13 mouse cellular contexts compared by ENCODE assay signal in genomic region chr6:84477072-84477471, GRCm38 (mm10).
DNase-seq lines count a peak whose midpoint lies in the region; ATAC-seq lines count a peak whose summit lies in the region.
"Had no signal": no experiment of that assay in that cellular context is flagged by ENCODE, and none has a peak within 500 bp of the region (broad histone marks: within the 10 kb centered on the region; RNA-seq: fewer than 3 reads in every experiment).

No protein-coding gene starts in this region.

- no peak overlapping the region for H3K4me2 ChIP-seq in kidney, embryonic 14.5 days (replicated peaks; ENCODE audit: low read depth, low read length)
- H3K4me2 ChIP-seq: midbrain, embryonic 15.5 days had no signal

- H3K4me1 ChIP-seq in kidney, embryonic 14.5 days (ENCODE audit: control insufficient read depth, insufficient read depth, low read length) = peaks cover 11% of the 10 kb centered on the region

- ATAC-seq in kidney, embryonic 14.5 days (ENCODE audit: low FRiP score, low TSS enrichment) = peak; percentile 56; the same call in 1 of the 2 replicates
- ATAC-seq: inflammation-experienced regulatory T-cells, adult 6 months; midbrain, embryonic 15.5 days had no signal

- no peaks in the 10 kb centered on the region for H3K9me3 ChIP-seq in kidney, embryonic 14.5 days (ENCODE audit: control insufficient read depth, low read length)
- H3K9me3 ChIP-seq: midbrain, embryonic 15.5 days had no signal

- H3K27me3 ChIP-seq in kidney, embryonic 14.5 days (ENCODE audit: control insufficient read depth, insufficient read depth, low read length) = no peaks in the 10 kb centered on the region
- H3K27me3 ChIP-seq: midbrain, embryonic 15.5 days had no signal

- DNase-seq in kidney, postnatal 36 days = no peak
- DNase-seq in Muller cell, postnatal 12 days (ENCODE audit: inconsistent ontology term) = peak; percentile 6
- peak; percentile 53 for DNase-seq in embryo, embryonic 10.5 days (ENCODE audit: low spot score)
- peak; percentile 54 for DNase-seq in forelimb bud, embryonic 11.5 days (ENCODE audit: low read depth, low spot score)
- no peak for DNase-seq in cerebellum, postnatal 14 days
- DNase-seq in ovary, postnatal 14 days (ENCODE audit: low spot score) = no peak
- DNase-seq: cerebellum, adult 11-12 months; thymus, adult 2 months had no signal

- no peak overlapping the region for H3K4me3 ChIP-seq in kidney, embryonic 14.5 days (ENCODE audit: low read length)
- H3K4me3 ChIP-seq: heart, adult 2 months; midbrain, embryonic 15.5 days had no signal

- 12% methylated on average over 6 of the region's 6 CpGs for WGBS in kidney, embryonic 14.5 days

- H3K9ac ChIP-seq in kidney, embryonic 14.5 days (ENCODE audit: low read depth, low read length) = no peak overlapping the region
- H3K9ac ChIP-seq: midbrain, embryonic 15.5 days had no signal

- no peaks in the 10 kb centered on the region for H3K36me3 ChIP-seq in kidney, embryonic 14.5 days (ENCODE audit: control insufficient read depth, insufficient read depth, low read length)
- H3K36me3 ChIP-seq: midbrain, embryonic 15.5 days had no signal

- no peak overlapping the region for H3K27ac ChIP-seq in kidney, embryonic 14.5 days (ENCODE audit: low read depth, low read length)
- H3K27ac ChIP-seq: heart, adult 2 months; macrophage; midbrain, embryonic 15.5 days had no signal

Comparison
In these comparisons a context has a peak if more than half of its experiments do, and no peak if none do; other contexts are left out.
1. DNase-seq: peak in Muller cell, postnatal 12 days (single experiment), embryo, embryonic 10.5 days (single experiment) and forelimb bud, embryonic 11.5 days (single experiment); none in kidney, postnatal 36 days (0 of 2), cerebellum, postnatal 14 days (0 of 2) and ovary, postnatal 14 days (single experiment).